In the genomic region with DNA sequence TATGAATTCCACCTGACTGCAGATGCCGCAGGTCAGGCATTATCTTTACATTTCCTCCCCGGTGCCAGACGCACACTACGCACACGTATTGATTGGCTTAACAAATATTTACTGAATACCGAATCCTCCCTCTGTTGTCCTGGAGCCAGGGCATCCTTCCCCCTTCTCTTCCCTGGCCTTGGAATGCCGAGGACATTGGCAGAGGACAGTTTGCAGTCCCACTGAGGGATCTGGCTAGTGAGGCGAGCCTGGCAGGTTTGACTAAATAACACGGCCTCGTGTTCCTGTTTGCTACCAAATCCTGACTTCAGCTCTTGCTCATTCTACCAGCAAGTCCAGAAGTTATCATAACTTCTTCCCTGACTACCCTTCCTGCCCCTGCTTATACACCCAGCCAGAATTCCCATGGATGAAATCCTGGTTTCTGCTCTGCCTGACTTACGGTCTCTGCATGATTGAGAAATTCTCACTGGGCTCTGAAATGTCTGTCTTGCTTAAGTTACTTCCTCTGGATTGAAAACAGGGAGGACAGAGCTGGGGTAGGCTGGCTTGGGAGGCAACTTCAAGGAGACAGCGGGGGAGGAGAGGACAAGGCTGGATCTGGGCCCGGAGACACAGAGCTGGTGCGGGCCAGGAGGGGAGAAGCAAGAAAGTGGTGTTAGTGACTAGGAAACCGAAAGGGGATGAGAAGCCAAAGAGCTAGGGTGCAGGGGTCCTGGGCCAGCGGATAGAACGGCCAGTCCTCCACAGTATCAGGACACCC, we compare ENCODE assay signal across 7 mouse cellular contexts. TPM values are rescaled to one million over a fixed set of nuclear protein-coding genes. Genes with fewer than 3 reads are reported as not detected.
DNase-seq lines count a peak whose midpoint lies in the region; ATAC-seq and TF ChIP-seq lines count a peak whose summit lies in the region.

No protein-coding gene starts in this region.

- no peak for TF ChIP-seq EP300 in ES-Bruce4 (IDR thresholded peaks at IDR 0.05; ENCODE audit: insufficient read depth, low read depth, low read length)

- TF ChIP-seq POLR2A in ES-Bruce4 (IDR thresholded peaks at IDR 0.05; ENCODE audit: insufficient read depth, low read length): no peak
- 0 out of 2 replicates have a peak, but pooled peaks have one; percentile 25 for TF ChIP-seq POLR2A in embryonic fibroblast, embryonic 13.5 days (IDR thresholded peaks at IDR 0.05; ENCODE audit: low read depth, low read length)

- H3K9ac ChIP-seq in ES-Bruce4 (ENCODE audit: low read depth, poor library complexity, severe bottlenecking): no peak overlapping the region; the same call in 1 of the 2 replicates
- H3K9ac ChIP-seq in liver, embryonic 11.5 days (ENCODE audit: low read depth, low read length): no peak overlapping the region
- 0 out of 2 replicates have a peak overlapping the region, but pooled peaks have one; percentile 10 for H3K9ac ChIP-seq in stomach, embryonic 14.5 days (replicated peaks; ENCODE audit: low read depth, low read length)

- no peak for ATAC-seq in liver, embryonic 11.5 days (replicated peaks; ENCODE audit: low FRiP score)
- ATAC-seq in stomach, embryonic 14.5 days (ENCODE audit: insufficient number of reproducible peaks, insufficient read depth, low FRiP score, low read depth): no peak

- H3K4me3 ChIP-seq in E14TG2a.4 (replicated peaks; ENCODE audit: low read length) (peak overlapping the region; percentile 53), ES-Bruce4 (ENCODE audit: low read depth, low read length) (0 out of 2 replicates have a peak overlapping the region, but pooled peaks have one; percentile 13)
- H3K4me3 ChIP-seq in embryonic fibroblast, embryonic 13.5 days (ENCODE audit: insufficient read depth, low read length): no peak overlapping the region
- H3K4me3 ChIP-seq in liver, embryonic 11.5 days (ENCODE audit: low read depth, low read length): no peak overlapping the region
- no peak overlapping the region for H3K4me3 ChIP-seq in stomach, embryonic 14.5 days (ENCODE audit: low read depth, low read length)

- no peak for TF ChIP-seq CTCF in E14TG2a.4 (conservative IDR thresholded peaks at IDR 0.05; ENCODE audit: low read length)
- no peak for TF ChIP-seq CTCF in ES-Bruce4 (IDR thresholded peaks at IDR 0.05; ENCODE audit: low read depth, low read length)
- no peak for TF ChIP-seq CTCF in embryonic fibroblast, embryonic 13.5 days (IDR thresholded peaks at IDR 0.05; ENCODE audit: borderline replicate concordance, insufficient read depth, low read length)

- no peak overlapping the region for H3K27ac ChIP-seq in ES-Bruce4 (ENCODE audit: insufficient read depth, low read length)
- H3K27ac ChIP-seq in embryonic fibroblast, embryonic 13.5 days (ENCODE audit: insufficient read depth, low read length): peak overlapping the region; percentile 70
- H3K27ac ChIP-seq in liver, embryonic 11.5 days (ENCODE audit: low read depth, low read length): peak overlapping the region; percentile 46
- peak overlapping the region; percentile 69; the same call in 1 of the 2 replicates for H3K27ac ChIP-seq in stomach, embryonic 14.5 days (ENCODE audit: low read length)

- H3K9me3 ChIP-seq in E14TG2a.4 (ENCODE audit: low read length) (no peaks in the 10 kb centered on the region), ES-Bruce4 (replicated peaks; ENCODE audit: control insufficient read depth, insufficient read depth, low read length, poor library complexity, severe bottlenecking) (no peaks in the 10 kb centered on the region)
- H3K9me3 ChIP-seq in liver, embryonic 11.5 days (ENCODE audit: control insufficient read depth, low read length): no peaks in the 10 kb centered on the region
- no peaks in the 10 kb centered on the region for H3K9me3 ChIP-seq in stomach, embryonic 14.5 days (ENCODE audit: control insufficient read depth, low read depth, low read length)

- intact Hi-C loops in heart, postnatal 36 days (cut with DNase I): no loop called here
- intact Hi-C loops in left cerebral cortex, postnatal 36 days (cut with DNase I): loop anchor here (2.0 kb wide), 1 partner anchor 15 kb away; no protein-coding TSS in a partner anchor

- H3K27me3 ChIP-seq in E14TG2a.4 (ENCODE audit: insufficient read depth, low read length) (peaks cover 3% of the 10 kb centered on the region; the same call in 1 of the 2 replicates), ES-Bruce4 (ENCODE audit: control insufficient read depth, insufficient read depth, low read length, poor library complexity, severe bottlenecking) (no peaks in the 10 kb centered on the region)
- 0 out of 2 replicates have a peak, but pooled peaks cover 3% of the 10 kb centered on the region for H3K27me3 ChIP-seq in liver, embryonic 11.5 days (replicated peaks; ENCODE audit: control insufficient read depth, insufficient read depth, low read length)
- H3K27me3 ChIP-seq in stomach, embryonic 14.5 days (ENCODE audit: control insufficient read depth, insufficient read depth, low read length): no peaks in the 10 kb centered on the region

- H3K4me2 ChIP-seq in liver, embryonic 11.5 days: 0 out of 2 replicates have a peak overlapping the region, but pooled peaks have one; percentile 1
- H3K4me2 ChIP-seq in stomach, embryonic 14.5 days (replicated peaks; ENCODE audit: low read depth, low read length): no peak overlapping the region

- 0 out of 2 replicates have a peak, but pooled peaks cover 4% of the 10 kb centered on the region for H3K36me3 ChIP-seq in E14TG2a.4 (ENCODE audit: insufficient read depth, low read length)
- H3K36me3 ChIP-seq in ES-Bruce4 (ENCODE audit: control insufficient read depth, insufficient read depth, low read length, poor library complexity, severe bottlenecking): no peaks in the 10 kb centered on the region
- H3K36me3 ChIP-seq in liver, embryonic 11.5 days (ENCODE audit: control insufficient read depth, insufficient read depth, low read length): peaks cover 6% of the 10 kb centered on the region; the same call in 1 of the 2 replicates
- peaks cover 33% of the 10 kb centered on the region for H3K36me3 ChIP-seq in stomach, embryonic 14.5 days (ENCODE audit: control insufficient read depth, insufficient read depth, low read length)

- DNase-seq in heart, postnatal 36 days: peak; percentile 72 to 76
- DNase-seq in liver, embryonic 11.5 days (ENCODE audit: low spot score): no peak
- no peak for DNase-seq in left cerebral cortex, postnatal 36 days (ENCODE audit: low spot score in 2 of 2)

- H3K4me1 ChIP-seq in E14TG2a.4 (replicated peaks; ENCODE audit: low read depth, low read length) (peaks cover 83% of the 10 kb centered on the region), ES-Bruce4 (ENCODE audit: control insufficient read depth, insufficient read depth, low read length) (peaks cover 4% of the 10 kb centered on the region)
- H3K4me1 ChIP-seq in embryonic fibroblast, embryonic 13.5 days (ENCODE audit: control insufficient read depth, insufficient read depth, low read length): peaks cover 46% of the 10 kb centered on the region
- H3K4me1 ChIP-seq in liver, embryonic 11.5 days (replicated peaks; ENCODE audit: control insufficient read depth, insufficient read depth, low read length): peaks cover 48% of the 10 kb centered on the region
- peaks cover 64% of the 10 kb centered on the region for H3K4me1 ChIP-seq in stomach, embryonic 14.5 days (ENCODE audit: control insufficient read depth, insufficient read depth, low read length)

- WGBS in liver, embryonic 11.5 days: 59% methylated on average over 17 of the region's 17 CpGs
- WGBS in stomach, embryonic 14.5 days: 41% methylated on average over 17 of the region's 17 CpGs

RNA-seq across cellular contexts. Expression of gene Lrp1, which starts 21.0 kb away (rescaled TPM):
- 36.3 and 41.3 TPM in 2 replicates for polyA plus RNA-seq in ES-Bruce4 (2011; ENCODE audit: insufficient read depth, insufficient read length, low read depth, missing spikeins)
- polyA plus RNA-seq in embryonic fibroblast, embryonic 13.5 days (2011; ENCODE audit: insufficient read length, low read depth, missing spikeins): 387 and 453 TPM in 2 replicates
- total RNA-seq in heart, postnatal 36 days (2021): 10 to 100 TPM; 73.4 to 88.6 TPM
- 35.7 and 36.8 TPM in 2 replicates for polyA plus RNA-seq in liver, embryonic 11.5 days (2014; fragmentation: Nextera tagmentation; extraction: Ambion mirVana)
- polyA plus RNA-seq in stomach, embryonic 14.5 days (2014; fragmentation: Nextera tagmentation; extraction: Ambion mirVana): 98.0 and 99.3 TPM in 2 replicates
- total RNA-seq in left cerebral cortex, postnatal 36 days (2021): 100 to 1,000 TPM; 285 to 320 TPM

RNA-seq across cellular contexts. Expression of gene Stat6, which starts 42.8 kb away (rescaled TPM):
- 28.2 and 32.9 TPM in 2 replicates for polyA plus RNA-seq in ES-Bruce4 (2011; ENCODE audit: insufficient read depth, insufficient read length, low read depth, missing spikeins)
- polyA plus RNA-seq in embryonic fibroblast, embryonic 13.5 days (2011; ENCODE audit: insufficient read length, low read depth, missing spikeins): 55.1 and 55.8 TPM in 2 replicates
- total RNA-seq in heart, postnatal 36 days (2021): 10 to 100 TPM; 42.3 to 46.0 TPM
- polyA plus RNA-seq in liver, embryonic 11.5 days (2014; fragmentation: Nextera tagmentation; extraction: Ambion mirVana): 28.7 TPM in 2 replicates
- 24.7 and 26.5 TPM in 2 replicates for polyA plus RNA-seq in stomach, embryonic 14.5 days (2014; fragmentation: Nextera tagmentation; extraction: Ambion mirVana)
- 10 to 100 TPM in 1 of 2 experiments, 1 to 10 TPM in 1; 9.0 to 12.7 TPM for total RNA-seq in left cerebral cortex, postnatal 36 days (2021)

Comparison
In these comparisons a context has a peak if more than half of its experiments do, and no peak if none do; other contexts are left out.
1. H3K4me3 ChIP-seq: peak in E14TG2a.4 (single experiment) and ES-Bruce4 (single experiment); none in embryonic fibroblast, embryonic 13.5 days (single experiment), liver, embryonic 11.5 days (single experiment) and stomach, embryonic 14.5 days (single experiment).
2. DNase-seq: peak in heart, postnatal 36 days (2 of 2); none in liver, embryonic 11.5 days (single experiment) and left cerebral cortex, postnatal 36 days (0 of 2).